Mouse (Mus musculus) heart, postnatal 0 days (tissue): ENCODE data around the gene Sh3d21. TPM values are rescaled to one million over a fixed set of nuclear protein-coding genes. Genes with fewer than 3 reads are reported as not detected.
"Not testable (repeated sequence)": the region's sequence is repeated elsewhere in the genome, so short reads cannot be mapped to it uniquely, and the experiment has no call there.

Experiments
- ATAC-seq: fragments of 200-750 bp; cut with Nextera tagmentation; 2 replicates; pipeline ENCODE4 v1.8.0; 2017; ENCODE audit warnings: low read depth, moderate number of reproducible peaks, moderate library complexity; ENCODE audit not compliant: insufficient read depth
- DNase-seq: peaks from one replicate; pipeline ENCODE4 v3.0.0-alpha.2; 2016; ENCODE audit warnings: low spot score
- H3K27ac ChIP-seq: fragments of 300-500 bp; sonication (generic); 2 replicates; pipeline ENCODE4 v1.5.1; 2014; ENCODE audit warnings: low read depth, mild to moderate bottlenecking
- H3K27me3 ChIP-seq: fragments of 300-500 bp; sonication (generic); 2 replicates; pipeline ENCODE4 v1.6.1; 2014; ENCODE audit warnings: low read length, mixed read lengths; ENCODE audit not compliant: control insufficient read depth, insufficient read depth
- H3K36me3 ChIP-seq: fragments of 300-500 bp; sonication (generic); replicated peaks from 2 replicates; pipeline ENCODE4 v1.6.1; 2014; ENCODE audit warnings: low read length, mixed read lengths; ENCODE audit not compliant: control insufficient read depth, insufficient read depth
- H3K4me1 ChIP-seq: fragments of 300-500 bp; sonication (generic); 2 replicates; pipeline ENCODE4 v1.6.1; 2014; ENCODE audit warnings: antibody characterized with exemption; ENCODE audit not compliant: control insufficient read depth, insufficient read depth
- H3K4me2 ChIP-seq: fragments of 300-500 bp; sonication (generic); 2 replicates; pipeline ENCODE4 v1.6.1; 2014; ENCODE audit warnings: low read depth, mild to moderate bottlenecking, low read length, moderate library complexity
- H3K4me3 ChIP-seq: fragments of 300-500 bp; sonication (generic); 2 replicates; pipeline ENCODE4 v1.5.1; 2014; ENCODE audit warnings: low read depth, low read length
- H3K9ac ChIP-seq: fragments of 300-500 bp; sonication (generic); replicated peaks from 2 replicates; pipeline ENCODE4 v1.6.1; 2014; ENCODE audit warnings: low read depth, low read length, mixed read lengths
- H3K9me3 ChIP-seq: fragments of 300-500 bp; sonication (generic); replicated peaks from 2 replicates; pipeline ENCODE4 v1.6.1; 2016; ENCODE audit warnings: low read length; ENCODE audit not compliant: control insufficient read depth
- CTCF ChIP-seq: IDR thresholded peaks from 2 replicates; pipeline ENCODE4 v1.5.1; 2016; ENCODE audit warnings: antibody characterized with exemption, control low read depth, low read depth
- EP300 ChIP-seq: IDR thresholded peaks from 2 replicates; pipeline ENCODE4 v1.6.1; 2016; ENCODE audit warnings: antibody characterized with exemption, low read depth
- whole genome bisulfite sequencing: fragments of 180-500 bp; shearing (Covaris S2); extraction: QIAGEN DNeasy Blood & Tissue Kit; methylation state at CpG from one replicate; pipeline ENCODE4 v1.1.7; 2014; 5-methylcytosine and 5-hydroxymethylcytosine counted together
- polyA plus RNA-seq: library from polyadenylated mRNA; unstranded; fragments of >200 nt; fragmentation: Nextera tagmentation; extraction: Ambion mirVana; gene quantifications from 2 replicates; pipeline ENCODE4 v1.2.1, GENCODE M21; 2015
- total RNA-seq: library from RNA; depleted of rRNA; stranded (reverse); fragments of >200 nt; gene quantifications from 2 replicates; pipeline ENCODE4 v1.2.3, GENCODE M21; 2014; ENCODE audit warnings: low replicate concordance

Gene Sh3d21
- total and polyA plus RNA-seq, 2 experiments from 2014 or later: 2.2 to 2.6 TPM

DNA sequence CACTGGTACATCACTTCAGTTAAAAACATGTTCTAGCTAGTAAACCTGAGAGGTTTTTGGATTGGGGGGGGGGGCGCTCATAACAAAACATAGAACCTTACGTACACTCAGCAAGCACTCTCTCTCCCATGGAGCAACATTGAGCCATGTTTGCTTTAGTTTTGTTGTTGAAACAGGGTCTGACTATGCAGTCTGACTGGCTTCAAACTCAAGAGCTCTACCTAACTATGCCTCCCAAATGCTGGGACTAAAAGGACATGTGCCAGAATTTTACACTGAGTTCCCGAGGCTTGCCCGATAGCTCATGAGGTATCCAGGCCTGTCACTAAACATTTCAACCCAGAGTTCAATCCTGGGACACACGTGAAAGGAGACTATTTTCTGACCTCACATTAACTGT lies 19.7 kb upstream of the Sh3d21 start:
- Histone ChIP-seq H3K4me2 (no peak overlapping the region), H3K36me3 (peaks cover 62% of the 10 kb centered on the region), H3K9me3 (no peaks in the 10 kb centered on the region), H3K27me3 (no peaks in the 10 kb centered on the region), H3K27ac (no peak overlapping the region), H3K4me1 (no peaks in the 10 kb centered on the region), H3K4me3 (no peak overlapping the region), H3K9ac (no peak overlapping the region)
- ATAC-seq (no peak), DNase-seq (no peak)
- no peak for TF ChIP-seq CTCF
- no peak for TF ChIP-seq EP300
- WGBS: 68% methylated on average over 5 of the region's 5 CpGs

DNA sequence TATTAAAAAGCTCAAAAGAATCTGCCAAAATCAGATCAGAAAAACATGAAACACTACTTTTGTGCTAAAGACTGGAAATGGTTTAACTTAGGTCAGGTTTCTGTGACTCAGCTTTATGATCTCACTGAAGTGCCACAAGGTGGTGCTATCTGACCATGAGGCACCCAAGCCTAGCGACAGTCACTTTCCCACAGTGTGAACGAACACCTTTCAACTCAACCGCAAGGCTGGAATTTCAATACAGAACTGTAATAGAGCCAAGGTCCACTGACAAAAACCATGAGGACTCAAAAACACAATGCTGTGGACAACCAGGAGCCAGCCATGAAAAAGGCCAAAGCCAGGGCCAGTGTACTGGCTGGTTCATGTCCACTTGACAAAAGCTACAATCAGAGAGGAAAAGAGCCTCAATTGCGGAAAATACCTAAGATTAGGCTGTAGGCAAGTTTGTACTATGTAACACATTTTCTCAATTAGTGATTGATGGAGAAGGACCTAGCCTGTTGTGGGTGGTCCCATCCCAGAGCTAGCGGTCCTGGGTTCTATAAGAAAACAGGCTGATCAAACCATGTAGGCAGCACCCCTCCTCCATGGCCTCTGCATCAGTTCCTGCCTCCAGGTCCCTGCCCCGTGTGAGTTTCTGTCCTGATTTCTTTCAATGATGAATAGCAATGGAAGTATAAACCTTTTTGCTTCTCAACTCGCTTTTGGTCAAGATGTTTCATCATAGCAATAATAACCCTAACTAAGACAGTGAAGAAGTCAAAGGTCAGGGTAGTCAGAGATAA lies 18.1 kb upstream of the Sh3d21 start:
- Histone ChIP-seq H3K9me3 (no peaks in the 10 kb centered on the region), H3K4me1 (no peaks in the 10 kb centered on the region), H3K27me3 (no peaks in the 10 kb centered on the region), H3K36me3 (peaks cover 70% of the 10 kb centered on the region), H3K4me3 (no peak overlapping the region), H3K27ac (no peak overlapping the region), H3K9ac (no peak overlapping the region), H3K4me2 (no peak overlapping the region)
- TF ChIP-seq EP300 (no peak), CTCF (peak; percentile 84)
- DNase-seq (peak; percentile 81), ATAC-seq (peak; percentile 71)
- 45% methylated on average over 7 of the region's 7 CpGs for WGBS

DNA sequence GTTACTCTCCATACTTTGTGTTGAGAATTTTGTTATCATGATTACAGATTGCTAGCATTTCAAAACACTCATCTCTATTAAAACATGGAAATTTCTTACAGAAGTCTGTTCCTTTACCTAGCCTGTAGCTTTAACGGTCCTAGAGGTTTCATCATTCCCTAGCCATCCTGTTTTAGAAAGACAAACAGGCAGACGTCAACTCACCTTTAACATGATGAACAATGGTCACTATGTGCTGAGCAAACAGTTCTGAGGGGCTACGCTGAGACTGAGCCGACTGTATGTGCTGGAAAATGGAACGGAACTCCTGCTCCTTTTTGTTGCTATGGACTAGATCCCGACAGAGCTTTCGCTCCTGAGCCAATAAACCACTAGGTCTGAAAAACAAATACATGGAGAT lies 12.7 kb upstream of the Sh3d21 start:
- DNase-seq, H3K27ac ChIP-seq, H3K4me2 ChIP-seq, ATAC-seq, H3K4me3 ChIP-seq, H3K27me3 ChIP-seq, H3K9me3 ChIP-seq, H3K4me1 ChIP-seq, H3K9ac ChIP-seq: not testable (repeated sequence)
- peaks cover 86% of the 10 kb centered on the region for H3K36me3 ChIP-seq
- 90% methylated on average over 7 of the region's 7 CpGs for WGBS

DNA sequence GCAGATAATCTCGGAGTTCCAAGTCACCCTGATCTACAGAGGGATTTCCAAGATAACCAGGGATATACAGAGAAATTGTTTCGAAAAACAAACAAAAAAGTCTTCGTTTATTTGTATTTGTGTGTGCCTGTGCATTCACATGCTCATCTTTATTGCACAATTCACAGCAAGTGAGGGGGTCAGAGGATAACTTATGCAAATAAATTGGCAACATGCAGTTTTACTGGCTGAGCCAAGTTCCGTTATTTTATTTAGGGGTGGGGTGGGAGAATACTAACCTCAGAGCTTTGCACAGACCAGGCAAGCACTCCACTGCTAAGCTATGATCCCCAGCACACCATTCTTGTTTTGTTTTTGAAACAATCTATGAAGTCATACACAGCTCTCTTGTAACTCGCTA lies 10.5 kb upstream of the Sh3d21 start:
- no peak for DNase-seq
- Histone ChIP-seq H3K9ac (no peak overlapping the region), H3K4me1 (no peaks in the 10 kb centered on the region), H3K4me2 (no peak overlapping the region), H3K27me3 (no peaks in the 10 kb centered on the region), H3K27ac (no peak overlapping the region), H3K9me3 (no peaks in the 10 kb centered on the region), H3K4me3 (no peak overlapping the region), H3K36me3 (peaks cover 86% of the 10 kb centered on the region)
- WGBS: 91% methylated on average over 5 of the region's 5 CpGs
- ATAC-seq: no peak
- no peak for TF ChIP-seq CTCF
- TF ChIP-seq EP300: no peak

DNA sequence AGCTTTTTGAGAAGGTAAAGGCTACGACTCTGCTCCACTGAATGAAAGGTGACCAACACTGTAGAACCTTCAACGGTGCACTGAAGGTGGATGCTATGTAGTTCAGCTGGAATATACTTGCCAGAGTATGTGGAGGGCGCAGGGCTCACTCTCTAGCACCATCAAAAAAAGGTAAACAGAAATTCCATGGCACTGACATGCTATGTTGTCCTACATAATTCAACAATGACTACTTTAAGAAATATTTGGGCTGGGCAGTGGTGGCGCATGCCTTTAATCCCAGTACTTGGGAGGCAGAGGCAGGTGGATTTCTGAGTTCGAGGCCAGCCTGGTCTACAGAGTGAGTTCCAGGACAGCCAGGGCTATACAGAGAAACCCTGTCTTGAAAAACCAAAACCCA lies 7.4 kb upstream of the Sh3d21 start:
- DNase-seq, H3K4me2 ChIP-seq, H3K9me3 ChIP-seq, H3K4me3 ChIP-seq, H3K27me3 ChIP-seq, H3K27ac ChIP-seq, H3K9ac ChIP-seq, ATAC-seq: not testable (repeated sequence)
- Histone ChIP-seq H3K36me3 (peaks cover 94% of the 10 kb centered on the region), H3K4me1 (0 out of 2 replicates have a peak, but pooled peaks cover 11% of the 10 kb centered on the region)
- WGBS: 96% methylated on average over 5 of the region's 5 CpGs

DNA sequence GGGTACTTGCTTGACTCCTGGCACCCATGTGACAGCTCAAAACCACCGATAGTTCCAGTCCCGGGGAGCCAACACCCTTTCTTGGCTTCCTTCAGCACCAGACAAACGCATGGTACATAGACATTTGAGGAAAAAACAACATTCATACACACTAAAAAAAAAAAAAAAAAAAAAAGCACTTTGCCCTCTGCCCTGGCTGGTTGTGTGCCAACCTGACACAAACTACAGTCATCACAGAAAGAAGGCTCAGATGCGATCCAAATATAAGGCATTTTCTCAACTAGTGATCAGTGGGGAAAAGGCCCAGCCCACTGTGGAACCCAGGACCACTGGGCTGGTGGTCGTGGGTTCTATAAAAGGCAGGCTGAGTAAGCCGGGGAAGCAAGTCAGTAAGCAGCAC lies 5.6 kb upstream of the Sh3d21 start:
- no peak for TF ChIP-seq EP300
- no peak for TF ChIP-seq CTCF
- DNase-seq (no peak), ATAC-seq (no peak)
- Histone ChIP-seq H3K36me3 (peaks cover 79% of the 10 kb centered on the region), H3K4me3 (no peak overlapping the region), H3K4me2 (no peak overlapping the region), H3K27ac (no peak overlapping the region), H3K9ac (no peak overlapping the region), H3K27me3 (no peaks in the 10 kb centered on the region), H3K4me1 (0 out of 2 replicates have a peak, but pooled peaks cover 12% of the 10 kb centered on the region), H3K9me3 (no peaks in the 10 kb centered on the region)
- WGBS: 78% methylated on average over 6 of the region's 6 CpGs
